Mouse (Mus musculus): Measurements from ENCODE around the gene Metrn. TPM values are rescaled to one million over a fixed set of nuclear protein-coding genes. Genes with fewer than 3 reads are reported as not detected.

Metrn gene
- 59.9 and 91.1 TPM in 2 replicates for polyA plus RNA-seq (2012; ENCODE audit: insufficient read depth, low replicate concordance)

- peaks cover 22% of the 10 kb centered on the region for H3K27me3 ChIP-seq (replicated peaks)
- H3K4me1 ChIP-seq = peaks cover 56% of the 10 kb centered on the region
- H3K9me3 ChIP-seq = no peaks in the 10 kb centered on the region
- TF ChIP-seq FLI1 (IDR thresholded peaks at IDR 0.05; ENCODE audit: low read length) (no peak), GATA1 (IDR thresholded peaks at IDR 0.05; ENCODE audit: borderline replicate concordance, low read length) (no peak)
- H3K36me3 ChIP-seq (replicated peaks; ENCODE audit: low read length) = peaks cover 12% of the 10 kb centered on the region
- peak within 1 kb of the TSS; percentile 91 for H3K4me3 ChIP-seq (replicated peaks)
These were observed at the start of gene Metrn for GRCm38 (mm10) chr17:25796951-25797369. TSS of gene Metrn (minus strand) at chr17:25797136.

GRCm38 (mm10) chr17:25844396-25844901 lies 47.5 kb upstream of the Metrn start, which contains the start of gene Rhot2:
TSS of gene Rhot2 (minus strand) at chr17:25844851.
- Histone ChIP-seq H3K36me3 (replicated peaks; ENCODE audit: low read length) (peaks cover 82% of the 10 kb centered on the region), H3K9me3 (no peaks in the 10 kb centered on the region), H3K4me1 (peaks cover 64% of the 10 kb centered on the region), H3K4me3 (replicated peaks) (peak within 1 kb of the TSS; percentile 99), H3K27me3 (replicated peaks) (no peaks in the 10 kb centered on the region)
- TF ChIP-seq FLI1 (IDR thresholded peaks at IDR 0.05; ENCODE audit: low read length) (peak; percentile 78; the same call in 1 of the 2 replicates), GATA1 (IDR thresholded peaks at IDR 0.05; ENCODE audit: borderline replicate concordance, low read length) (no peak)

- Histone ChIP-seq H3K27me3 (replicated peaks) (no peaks in the 10 kb centered on the region), H3K9me3 (no peaks in the 10 kb centered on the region), H3K4me3 (replicated peaks) (peak overlapping the region; percentile 99), H3K36me3 (replicated peaks; ENCODE audit: low read length) (peaks cover 82% of the 10 kb centered on the region), H3K4me1 (peaks cover 70% of the 10 kb centered on the region)
- TF ChIP-seq GATA1 (IDR thresholded peaks at IDR 0.05; ENCODE audit: borderline replicate concordance, low read length) (no peak), FLI1 (IDR thresholded peaks at IDR 0.05; ENCODE audit: low read length) (no peak)
These were observed 46.9 kb upstream of the Metrn start for GRCm38 (mm10) chr17:25843636-25844395.

- H3K4me3 ChIP-seq (replicated peaks) = peak overlapping the region; percentile 99
- H3K9me3 ChIP-seq = no peaks in the 10 kb centered on the region
- H3K27me3 ChIP-seq (replicated peaks) = no peaks in the 10 kb centered on the region
- H3K36me3 ChIP-seq (replicated peaks; ENCODE audit: low read length) = peaks cover 81% of the 10 kb centered on the region
- TF ChIP-seq GATA1 (IDR thresholded peaks at IDR 0.05; ENCODE audit: borderline replicate concordance, low read length) = no peak
- no peak for TF ChIP-seq FLI1 (IDR thresholded peaks at IDR 0.05; ENCODE audit: low read length)
- peaks cover 75% of the 10 kb centered on the region for H3K4me1 ChIP-seq
These were observed 46.2 kb upstream of the Metrn start for GRCm38 (mm10) chr17:25843122-25843521.

- TF ChIP-seq FLI1 (IDR thresholded peaks at IDR 0.05; ENCODE audit: low read length) (no peak), GATA1 (IDR thresholded peaks at IDR 0.05; ENCODE audit: borderline replicate concordance, low read length) (no peak)
- H3K27me3 ChIP-seq (replicated peaks) = no peaks in the 10 kb centered on the region
- no peak overlapping the region for H3K4me3 ChIP-seq (replicated peaks)
- peaks cover 81% of the 10 kb centered on the region for H3K36me3 ChIP-seq (replicated peaks; ENCODE audit: low read length)
- H3K9me3 ChIP-seq = no peaks in the 10 kb centered on the region
- peaks cover 81% of the 10 kb centered on the region for H3K4me1 ChIP-seq
These were observed 45.6 kb upstream of the Metrn start for GRCm38 (mm10) chr17:25842509-25842908.

GRCm38 (mm10) chr17:25841117-25841880 lies 44.4 kb upstream of the Metrn start, which contains the start of gene Gm20683:
TSS of gene Gm20683 (minus strand) at chr17:25841763.
- Histone ChIP-seq H3K36me3 (replicated peaks; ENCODE audit: low read length) (peaks cover 82% of the 10 kb centered on the region), H3K4me1 (peaks cover 93% of the 10 kb centered on the region), H3K27me3 (replicated peaks) (no peaks in the 10 kb centered on the region), H3K4me3 (replicated peaks) (peak within 1 kb of the TSS; percentile 55), H3K9me3 (no peaks in the 10 kb centered on the region)
- TF ChIP-seq FLI1 (IDR thresholded peaks at IDR 0.05; ENCODE audit: low read length) = no peak
- TF ChIP-seq GATA1 (IDR thresholded peaks at IDR 0.05; ENCODE audit: borderline replicate concordance, low read length) = no peak

- Histone ChIP-seq H3K4me1 (peaks cover 95% of the 10 kb centered on the region), H3K9me3 (no peaks in the 10 kb centered on the region), H3K27me3 (replicated peaks) (no peaks in the 10 kb centered on the region), H3K36me3 (replicated peaks; ENCODE audit: low read length) (peaks cover 82% of the 10 kb centered on the region), H3K4me3 (replicated peaks) (peak overlapping the region; percentile 55)
- TF ChIP-seq FLI1 (IDR thresholded peaks at IDR 0.05; ENCODE audit: low read length) (no peak), GATA1 (IDR thresholded peaks at IDR 0.05; ENCODE audit: borderline replicate concordance, low read length) (no peak)
These were observed 43.6 kb upstream of the Metrn start for GRCm38 (mm10) chr17:25840519-25840918.

GRCm38 (mm10) chr17:25839455-25840235 lies 42.7 kb upstream of the Metrn start:
- peaks cover 95% of the 10 kb centered on the region for H3K4me1 ChIP-seq
- H3K36me3 ChIP-seq (replicated peaks; ENCODE audit: low read length) = peaks cover 85% of the 10 kb centered on the region
- H3K4me3 ChIP-seq (replicated peaks) = no peak overlapping the region
- no peaks in the 10 kb centered on the region for H3K9me3 ChIP-seq
- no peaks in the 10 kb centered on the region for H3K27me3 ChIP-seq (replicated peaks)
- TF ChIP-seq FLI1 (IDR thresholded peaks at IDR 0.05; ENCODE audit: low read length) = no peak
- no peak for TF ChIP-seq GATA1 (IDR thresholded peaks at IDR 0.05; ENCODE audit: borderline replicate concordance, low read length)

- no peaks in the 10 kb centered on the region for H3K27me3 ChIP-seq (replicated peaks)
- H3K4me1 ChIP-seq = peaks cover 97% of the 10 kb centered on the region
- TF ChIP-seq GATA1 (IDR thresholded peaks at IDR 0.05; ENCODE audit: borderline replicate concordance, low read length) = no peak
- TF ChIP-seq FLI1 (IDR thresholded peaks at IDR 0.05; ENCODE audit: low read length) = no peak
- H3K4me3 ChIP-seq (replicated peaks) = no peak overlapping the region
- no peaks in the 10 kb centered on the region for H3K9me3 ChIP-seq
- peaks cover 90% of the 10 kb centered on the region for H3K36me3 ChIP-seq (replicated peaks; ENCODE audit: low read length)
These were observed 42.0 kb upstream of the Metrn start for GRCm38 (mm10) chr17:25838904-25839303.
